Mouse (Mus musculus): ENCODE data around the gene Wdfy1. TPM values are rescaled to one million over a fixed set of nuclear protein-coding genes. Genes with fewer than 3 reads are reported as not detected.

Wdfy1 gene
- total and polyA plus RNA-seq, 3 experiments = 30.7 to 76.7 (median 57.1) TPM

GRCm38 (mm10) chr1:79711147-79712126 lies 64.5 kb downstream of the Wdfy1 start:
- DNase-seq (ENCODE audit: low spot score) (no peak), ATAC-seq (ENCODE audit: extremely low read depth, insufficient number of reproducible peaks, low FRiP score, poor library complexity, severe bottlenecking) (no peak)

GRCm38 (mm10) chr1:79710678-79711077 lies 65.3 kb downstream of the Wdfy1 start:
- no peak overlapping the region for H3K4me3 ChIP-seq (ENCODE audit: low read depth, low read length)
- H3K4me1 ChIP-seq (ENCODE audit: insufficient read depth, low read depth, low read length) = no peaks in the 10 kb centered on the region
- DNase-seq (ENCODE audit: low spot score) (no peak), ATAC-seq (ENCODE audit: extremely low read depth, insufficient number of reproducible peaks, low FRiP score, poor library complexity, severe bottlenecking) (no peak)
- TF ChIP-seq TAL1 (conservative IDR thresholded peaks at IDR 0.05; ENCODE audit: low read depth, low read length) = no peak
- no peak for TF ChIP-seq POLR2AphosphoS5 (IDR thresholded peaks at IDR 0.05; ENCODE audit: insufficient replicate concordance, low read depth, low read length)
- TF ChIP-seq GATA2 (IDR thresholded peaks at IDR 0.05; ENCODE audit: borderline replicate concordance, low read depth, low read length) = no peak
- TF ChIP-seq GATA1 (IDR thresholded peaks at IDR 0.05; ENCODE audit: borderline replicate concordance, low read length) = no peak
- TF ChIP-seq CTCF (IDR thresholded peaks at IDR 0.05; ENCODE audit: low read depth, low read length) = no peak
- peaks cover 72% of the 10 kb centered on the region for H3K36me3 ChIP-seq (replicated peaks)
- H3K9me3 ChIP-seq (replicated peaks) = no peaks in the 10 kb centered on the region
- no peaks in the 10 kb centered on the region for H3K27me3 ChIP-seq (ENCODE audit: insufficient read depth, low read length)

More at GRCm38 (mm10) chr1:79711147-79712126, 64.5 kb downstream of the Wdfy1 start:
- Histone ChIP-seq H3K27me3 (ENCODE audit: insufficient read depth, low read length) (no peaks in the 10 kb centered on the region), H3K4me1 (ENCODE audit: insufficient read depth, low read depth, low read length) (no peaks in the 10 kb centered on the region), H3K4me3 (ENCODE audit: low read depth, low read length) (no peak overlapping the region), H3K36me3 (replicated peaks) (peaks cover 66% of the 10 kb centered on the region), H3K9me3 (replicated peaks) (no peaks in the 10 kb centered on the region)
- no peak for TF ChIP-seq GATA2 (IDR thresholded peaks at IDR 0.05; ENCODE audit: borderline replicate concordance, low read depth, low read length)
- TF ChIP-seq CTCF (IDR thresholded peaks at IDR 0.05; ENCODE audit: low read depth, low read length) = no peak

GRCm38 (mm10) chr1:79710216-79710615 lies 65.7 kb downstream of the Wdfy1 start:
- Histone ChIP-seq H3K4me1 (ENCODE audit: insufficient read depth, low read depth, low read length) (no peaks in the 10 kb centered on the region), H3K4me3 (ENCODE audit: low read depth, low read length) (no peak overlapping the region), H3K36me3 (replicated peaks) (peaks cover 74% of the 10 kb centered on the region), H3K9me3 (replicated peaks) (no peaks in the 10 kb centered on the region), H3K27me3 (ENCODE audit: insufficient read depth, low read length) (no peaks in the 10 kb centered on the region)
- DNase-seq (ENCODE audit: low spot score) (no peak), ATAC-seq (ENCODE audit: extremely low read depth, insufficient number of reproducible peaks, low FRiP score, poor library complexity, severe bottlenecking) (no peak)
- TF ChIP-seq CTCF (IDR thresholded peaks at IDR 0.05; ENCODE audit: low read depth, low read length) (no peak), TAL1 (conservative IDR thresholded peaks at IDR 0.05; ENCODE audit: low read depth, low read length) (no peak), POLR2AphosphoS5 (IDR thresholded peaks at IDR 0.05; ENCODE audit: insufficient replicate concordance, low read depth, low read length) (no peak), GATA1 (IDR thresholded peaks at IDR 0.05; ENCODE audit: borderline replicate concordance, low read length) (no peak), GATA2 (IDR thresholded peaks at IDR 0.05; ENCODE audit: borderline replicate concordance, low read depth, low read length) (no peak)

GRCm38 (mm10) chr1:79707383-79707782 lies 68.6 kb downstream of the Wdfy1 start:
- Histone ChIP-seq H3K9me3 (replicated peaks) (no peaks in the 10 kb centered on the region), H3K4me1 (ENCODE audit: insufficient read depth, low read depth, low read length) (no peaks in the 10 kb centered on the region)

GRCm38 (mm10) chr1:79706707-79707106 lies 69.2 kb downstream of the Wdfy1 start:
- TF ChIP-seq CTCF (IDR thresholded peaks at IDR 0.05; ENCODE audit: low read depth, low read length) (no peak), GATA2 (IDR thresholded peaks at IDR 0.05; ENCODE audit: borderline replicate concordance, low read depth, low read length) (no peak), TAL1 (conservative IDR thresholded peaks at IDR 0.05; ENCODE audit: low read depth, low read length) (no peak), GATA1 (IDR thresholded peaks at IDR 0.05; ENCODE audit: borderline replicate concordance, low read length) (no peak), POLR2AphosphoS5 (IDR thresholded peaks at IDR 0.05; ENCODE audit: insufficient replicate concordance, low read depth, low read length) (no peak)
- no peak for DNase-seq (ENCODE audit: low spot score)
- H3K9me3 ChIP-seq (replicated peaks) = no peaks in the 10 kb centered on the region
- peaks cover 62% of the 10 kb centered on the region for H3K36me3 ChIP-seq (replicated peaks)
- H3K27me3 ChIP-seq (ENCODE audit: insufficient read depth, low read length) = no peaks in the 10 kb centered on the region
- no peak overlapping the region for H3K4me3 ChIP-seq (ENCODE audit: low read depth, low read length)
- no peaks in the 10 kb centered on the region for H3K4me1 ChIP-seq (ENCODE audit: insufficient read depth, low read depth, low read length)
- no peak for ATAC-seq (ENCODE audit: extremely low read depth, insufficient number of reproducible peaks, low FRiP score, poor library complexity, severe bottlenecking)

More at GRCm38 (mm10) chr1:79707383-79707782, 68.6 kb downstream of the Wdfy1 start:
- DNase-seq (ENCODE audit: low spot score) (no peak), ATAC-seq (ENCODE audit: extremely low read depth, insufficient number of reproducible peaks, low FRiP score, poor library complexity, severe bottlenecking) (no peak)
- Histone ChIP-seq H3K27me3 (ENCODE audit: insufficient read depth, low read length) (no peaks in the 10 kb centered on the region), H3K36me3 (replicated peaks) (peaks cover 63% of the 10 kb centered on the region), H3K4me3 (ENCODE audit: low read depth, low read length) (no peak overlapping the region)
- no peak for TF ChIP-seq TAL1 (conservative IDR thresholded peaks at IDR 0.05; ENCODE audit: low read depth, low read length)
- TF ChIP-seq GATA2 (IDR thresholded peaks at IDR 0.05; ENCODE audit: borderline replicate concordance, low read depth, low read length) = no peak
- no peak for TF ChIP-seq CTCF (IDR thresholded peaks at IDR 0.05; ENCODE audit: low read depth, low read length)
- TF ChIP-seq POLR2AphosphoS5 (IDR thresholded peaks at IDR 0.05; ENCODE audit: insufficient replicate concordance, low read depth, low read length) = no peak
- no peak for TF ChIP-seq GATA1 (IDR thresholded peaks at IDR 0.05; ENCODE audit: borderline replicate concordance, low read length)

- DNase-seq (ENCODE audit: low spot score) (no peak), ATAC-seq (ENCODE audit: extremely low read depth, insufficient number of reproducible peaks, low FRiP score, poor library complexity, severe bottlenecking) (no peak)
- no peaks in the 10 kb centered on the region for H3K27me3 ChIP-seq (ENCODE audit: insufficient read depth, low read length)
- no peak for TF ChIP-seq GATA1 (IDR thresholded peaks at IDR 0.05; ENCODE audit: borderline replicate concordance, low read length)
- no peak for TF ChIP-seq CTCF (IDR thresholded peaks at IDR 0.05; ENCODE audit: low read depth, low read length)
- TF ChIP-seq POLR2AphosphoS5 (IDR thresholded peaks at IDR 0.05; ENCODE audit: insufficient replicate concordance, low read depth, low read length) = no peak
- TF ChIP-seq TAL1 (conservative IDR thresholded peaks at IDR 0.05; ENCODE audit: low read depth, low read length) = no peak
- no peak for TF ChIP-seq GATA2 (IDR thresholded peaks at IDR 0.05; ENCODE audit: borderline replicate concordance, low read depth, low read length)
- H3K4me3 ChIP-seq (ENCODE audit: low read depth, low read length) = no peak overlapping the region
- H3K36me3 ChIP-seq (replicated peaks) = peaks cover 57% of the 10 kb centered on the region
- H3K4me1 ChIP-seq (ENCODE audit: insufficient read depth, low read depth, low read length) = no peaks in the 10 kb centered on the region
- H3K9me3 ChIP-seq (replicated peaks) = no peaks in the 10 kb centered on the region
Observed at GRCm38 (mm10) chr1:79704672-79705071, 71.3 kb downstream of the Wdfy1 start.
